Mouse (Mus musculus): ENCODE measurements around the gene Scp2. TPM values are rescaled to one million over a fixed set of nuclear protein-coding genes. Genes with fewer than 3 reads are reported as not detected.

Gene Scp2
- total and polyA plus RNA-seq, 3 experiments = 56.2 to 260 (median 106) TPM

DNA sequence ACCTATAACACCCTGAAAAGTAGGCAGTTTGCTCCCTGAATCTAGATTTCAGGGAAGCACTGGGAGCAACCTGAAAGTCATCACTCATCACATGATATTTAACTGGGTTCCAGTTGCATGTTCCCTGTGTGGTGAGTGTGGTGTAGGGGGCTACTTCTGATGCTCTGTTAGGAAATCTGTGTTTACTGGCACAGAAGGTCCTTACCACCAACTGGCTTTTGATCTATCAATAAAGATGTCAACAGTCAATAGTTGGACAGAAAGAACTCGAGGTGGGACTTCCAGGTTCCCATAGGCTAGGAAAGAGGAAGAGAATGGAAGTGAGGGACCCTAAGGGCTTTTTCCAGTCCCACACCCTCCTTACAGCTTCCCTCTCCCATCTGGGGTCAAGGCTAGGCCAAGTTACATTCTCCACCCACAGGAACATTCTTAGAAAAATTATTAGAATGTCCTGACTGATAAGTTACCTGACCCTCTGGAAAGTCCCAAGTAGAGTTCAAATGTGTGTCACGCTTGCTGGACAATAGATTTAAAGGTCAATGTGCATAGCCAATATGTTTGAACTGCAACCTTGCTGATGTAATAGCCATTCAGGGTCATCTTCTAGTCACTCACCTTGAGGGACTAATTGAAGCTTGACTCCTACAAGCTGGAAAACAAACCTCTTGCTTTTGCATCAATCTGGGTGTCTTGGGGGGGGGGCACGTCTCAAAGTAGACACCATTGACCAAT, 67.4 kb downstream of the Scp2 start:
- ATAC-seq (ENCODE audit: extremely low read depth, insufficient number of reproducible peaks, low FRiP score, poor library complexity, severe bottlenecking) (no peak), DNase-seq (ENCODE audit: low spot score) (no peak)
- Histone ChIP-seq H3K4me1 (ENCODE audit: insufficient read depth, low read depth, low read length) (no peaks in the 10 kb centered on the region), H3K27me3 (ENCODE audit: insufficient read depth, low read length) (no peaks in the 10 kb centered on the region), H3K36me3 (replicated peaks) (peaks cover 12% of the 10 kb centered on the region), H3K9me3 (replicated peaks) (no peaks in the 10 kb centered on the region), H3K4me3 (ENCODE audit: low read depth, low read length) (no peak overlapping the region)
- TF ChIP-seq GATA2 (IDR thresholded peaks at IDR 0.05; ENCODE audit: borderline replicate concordance, low read depth, low read length) (no peak), POLR2AphosphoS5 (IDR thresholded peaks at IDR 0.05; ENCODE audit: insufficient replicate concordance, low read depth, low read length) (no peak), CTCF (IDR thresholded peaks at IDR 0.05; ENCODE audit: low read depth, low read length) (no peak), GATA1 (IDR thresholded peaks at IDR 0.05; ENCODE audit: borderline replicate concordance, low read length) (no peak), TAL1 (conservative IDR thresholded peaks at IDR 0.05; ENCODE audit: low read depth, low read length) (no peak)

GRCm38 (mm10) chr4:108074204-108074823, 70.5 kb downstream of the Scp2 start:
- Histone ChIP-seq H3K9me3 (replicated peaks) (no peaks in the 10 kb centered on the region), H3K27me3 (ENCODE audit: insufficient read depth, low read length) (no peaks in the 10 kb centered on the region), H3K4me1 (ENCODE audit: insufficient read depth, low read depth, low read length) (peaks cover 16% of the 10 kb centered on the region), H3K36me3 (replicated peaks) (peaks cover 16% of the 10 kb centered on the region), H3K4me3 (ENCODE audit: low read depth, low read length) (no peak overlapping the region)
- no peak for TF ChIP-seq GATA1 (IDR thresholded peaks at IDR 0.05; ENCODE audit: borderline replicate concordance, low read length)
- TF ChIP-seq TAL1 (conservative IDR thresholded peaks at IDR 0.05; ENCODE audit: low read depth, low read length) = no peak
- no peak for TF ChIP-seq CTCF (IDR thresholded peaks at IDR 0.05; ENCODE audit: low read depth, low read length)
- no peak for TF ChIP-seq POLR2AphosphoS5 (IDR thresholded peaks at IDR 0.05; ENCODE audit: insufficient replicate concordance, low read depth, low read length)
- no peak for TF ChIP-seq GATA2 (IDR thresholded peaks at IDR 0.05; ENCODE audit: borderline replicate concordance, low read depth, low read length)
- DNase-seq (ENCODE audit: low spot score) = no peak
- no peak for ATAC-seq (ENCODE audit: extremely low read depth, insufficient number of reproducible peaks, low FRiP score, poor library complexity, severe bottlenecking)

GRCm38 (mm10) chr4:108072086-108072485, 72.7 kb downstream of the Scp2 start:
- TF ChIP-seq POLR2AphosphoS5 (IDR thresholded peaks at IDR 0.05; ENCODE audit: insufficient replicate concordance, low read depth, low read length) (no peak), GATA1 (IDR thresholded peaks at IDR 0.05; ENCODE audit: borderline replicate concordance, low read length) (no peak), TAL1 (conservative IDR thresholded peaks at IDR 0.05; ENCODE audit: low read depth, low read length) (no peak), GATA2 (IDR thresholded peaks at IDR 0.05; ENCODE audit: borderline replicate concordance, low read depth, low read length) (no peak), CTCF (IDR thresholded peaks at IDR 0.05; ENCODE audit: low read depth, low read length) (no peak)
- peaks cover 29% of the 10 kb centered on the region for H3K36me3 ChIP-seq (replicated peaks)
- no peak for ATAC-seq (ENCODE audit: extremely low read depth, insufficient number of reproducible peaks, low FRiP score, poor library complexity, severe bottlenecking)
- H3K4me3 ChIP-seq (ENCODE audit: low read depth, low read length) = no peak overlapping the region
- peaks cover 22% of the 10 kb centered on the region for H3K4me1 ChIP-seq (ENCODE audit: insufficient read depth, low read depth, low read length)
- no peaks in the 10 kb centered on the region for H3K9me3 ChIP-seq (replicated peaks)
- DNase-seq (ENCODE audit: low spot score) = no peak
- no peaks in the 10 kb centered on the region for H3K27me3 ChIP-seq (ENCODE audit: insufficient read depth, low read length)

DNA sequence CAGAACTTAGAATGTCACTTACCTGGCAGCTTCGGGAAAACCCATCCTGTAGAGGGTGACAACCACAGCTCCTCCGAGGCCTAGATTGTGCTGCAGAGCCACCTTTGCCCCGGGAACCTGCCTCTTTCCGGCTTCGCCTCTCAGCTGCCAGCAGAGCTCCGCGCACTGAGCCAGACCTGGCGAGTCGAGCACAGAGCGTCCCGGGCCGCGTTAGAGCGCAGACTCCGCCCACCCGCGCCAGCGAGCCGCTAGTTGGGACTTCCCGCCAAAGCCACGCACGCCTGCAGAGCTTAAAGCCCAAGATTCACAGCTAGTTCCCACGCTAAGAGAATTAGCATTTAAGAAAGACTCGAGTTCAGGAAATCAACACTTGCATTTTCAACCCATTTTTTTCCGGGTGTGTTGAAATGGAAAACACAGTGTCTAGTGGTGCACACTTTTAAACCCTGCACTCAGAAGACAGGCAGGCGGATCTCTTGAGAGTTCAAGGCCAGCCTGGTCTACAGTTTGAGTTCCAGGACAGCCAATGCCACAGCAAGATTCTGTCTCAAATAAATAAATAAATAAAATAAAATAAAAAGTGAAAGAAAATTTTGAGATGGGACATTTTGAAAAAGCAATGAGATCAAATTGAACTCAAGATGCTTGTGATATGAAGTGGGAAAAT, 73.4 kb downstream of the Scp2 start:
- Histone ChIP-seq H3K36me3 (replicated peaks) (peaks cover 34% of the 10 kb centered on the region), H3K9me3 (replicated peaks) (no peaks in the 10 kb centered on the region), H3K4me1 (ENCODE audit: insufficient read depth, low read depth, low read length) (peaks cover 22% of the 10 kb centered on the region), H3K27me3 (ENCODE audit: insufficient read depth, low read length) (no peaks in the 10 kb centered on the region), H3K4me3 (ENCODE audit: low read depth, low read length) (peak overlapping the region; percentile 71)
- DNase-seq (ENCODE audit: low spot score) (peak; percentile 87), ATAC-seq (ENCODE audit: extremely low read depth, insufficient number of reproducible peaks, low FRiP score, poor library complexity, severe bottlenecking) (peak; percentile 91)
- TF ChIP-seq POLR2AphosphoS5 (IDR thresholded peaks at IDR 0.05; ENCODE audit: insufficient replicate concordance, low read depth, low read length) (no peak), TAL1 (conservative IDR thresholded peaks at IDR 0.05; ENCODE audit: low read depth, low read length) (no peak), CTCF (IDR thresholded peaks at IDR 0.05; ENCODE audit: low read depth, low read length) (no peak), GATA2 (IDR thresholded peaks at IDR 0.05; ENCODE audit: borderline replicate concordance, low read depth, low read length) (no peak), GATA1 (IDR thresholded peaks at IDR 0.05; ENCODE audit: borderline replicate concordance, low read length) (no peak)

- no peak for ATAC-seq (ENCODE audit: extremely low read depth, insufficient number of reproducible peaks, low FRiP score, poor library complexity, severe bottlenecking)
Observed at GRCm38 (mm10) chr4:108070723-108071122, 74.1 kb downstream of the Scp2 start.

DNA sequence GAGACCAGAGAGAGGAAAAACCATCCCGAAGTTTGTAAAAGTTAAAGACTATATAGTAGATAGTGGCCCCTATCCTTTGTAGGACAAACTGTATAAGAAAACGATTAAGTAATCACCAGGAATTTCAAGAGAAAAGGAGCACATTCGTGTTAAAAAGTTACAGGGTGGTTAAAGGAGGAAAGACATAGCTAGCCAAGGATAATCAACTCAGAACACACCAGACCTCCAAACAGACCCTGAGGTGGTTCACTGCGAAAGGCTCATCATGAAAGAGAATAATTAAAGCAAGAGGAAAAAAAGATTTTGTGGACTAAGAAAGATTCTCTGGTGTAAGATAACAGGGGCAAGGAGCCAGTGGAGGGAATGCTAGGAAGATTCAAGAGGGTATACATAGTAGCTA, 74.5 kb downstream of the Scp2 start:
- ATAC-seq (ENCODE audit: extremely low read depth, insufficient number of reproducible peaks, low FRiP score, poor library complexity, severe bottlenecking) (no peak), DNase-seq (ENCODE audit: low spot score) (no peak)
- no peaks in the 10 kb centered on the region for H3K9me3 ChIP-seq (replicated peaks)
- peak overlapping the region; percentile 71 for H3K4me3 ChIP-seq (ENCODE audit: low read depth, low read length)
- TF ChIP-seq GATA2 (IDR thresholded peaks at IDR 0.05; ENCODE audit: borderline replicate concordance, low read depth, low read length) (no peak), POLR2AphosphoS5 (IDR thresholded peaks at IDR 0.05; ENCODE audit: insufficient replicate concordance, low read depth, low read length) (no peak), GATA1 (IDR thresholded peaks at IDR 0.05; ENCODE audit: borderline replicate concordance, low read length) (no peak), TAL1 (conservative IDR thresholded peaks at IDR 0.05; ENCODE audit: low read depth, low read length) (no peak), CTCF (IDR thresholded peaks at IDR 0.05; ENCODE audit: low read depth, low read length) (no peak)
- peaks cover 22% of the 10 kb centered on the region for H3K4me1 ChIP-seq (ENCODE audit: insufficient read depth, low read depth, low read length)
- no peaks in the 10 kb centered on the region for H3K27me3 ChIP-seq (ENCODE audit: insufficient read depth, low read length)
- H3K36me3 ChIP-seq (replicated peaks) = peaks cover 44% of the 10 kb centered on the region

More at GRCm38 (mm10) chr4:108070723-108071122, 74.1 kb downstream of the Scp2 start:
- H3K9me3 ChIP-seq (replicated peaks) = no peaks in the 10 kb centered on the region
- no peak for TF ChIP-seq TAL1 (conservative IDR thresholded peaks at IDR 0.05; ENCODE audit: low read depth, low read length)
- TF ChIP-seq GATA2 (IDR thresholded peaks at IDR 0.05; ENCODE audit: borderline replicate concordance, low read depth, low read length) = no peak
- no peak for TF ChIP-seq POLR2AphosphoS5 (IDR thresholded peaks at IDR 0.05; ENCODE audit: insufficient replicate concordance, low read depth, low read length)
- TF ChIP-seq GATA1 (IDR thresholded peaks at IDR 0.05; ENCODE audit: borderline replicate concordance, low read length) = no peak
- no peak for TF ChIP-seq CTCF (IDR thresholded peaks at IDR 0.05; ENCODE audit: low read depth, low read length)
- no peak for DNase-seq (ENCODE audit: low spot score)
- peaks cover 22% of the 10 kb centered on the region for H3K4me1 ChIP-seq (ENCODE audit: insufficient read depth, low read depth, low read length)
- peaks cover 39% of the 10 kb centered on the region for H3K36me3 ChIP-seq (replicated peaks)
- no peaks in the 10 kb centered on the region for H3K27me3 ChIP-seq (ENCODE audit: insufficient read depth, low read length)
- H3K4me3 ChIP-seq (ENCODE audit: low read depth, low read length) = peak overlapping the region; percentile 71

Data from G1E (cell line).